Mouse (Mus musculus): ENCODE data around the gene Thap2.

DNA sequence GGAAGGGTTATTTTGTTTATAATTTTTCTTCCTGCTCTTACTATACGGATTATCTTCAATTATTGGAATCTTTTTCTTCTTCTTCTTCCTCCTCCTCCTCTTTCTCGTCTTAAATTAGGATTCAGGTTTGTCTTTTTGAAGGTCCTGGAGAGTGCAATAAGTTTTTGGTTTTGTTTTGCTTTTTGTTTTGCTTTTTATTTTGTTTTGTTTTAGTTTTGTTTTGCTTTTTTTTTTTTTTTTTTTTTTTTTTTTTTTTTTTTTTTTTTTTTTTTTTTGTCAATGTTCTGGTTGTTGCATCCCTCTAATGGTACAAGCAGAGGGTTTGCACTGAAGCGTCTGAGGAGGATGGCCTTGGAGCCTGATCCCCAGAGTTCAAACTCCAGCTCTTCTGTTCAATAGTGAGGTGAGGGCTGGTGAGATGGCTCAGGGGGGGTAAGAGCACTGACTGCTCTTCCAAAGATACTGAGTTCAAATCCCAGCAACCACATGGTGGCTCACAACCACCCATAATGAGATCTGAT lies 55.2 kb downstream of the Thap2 start:
- TF ChIP-seq CTCF (conservative IDR thresholded peaks at IDR 0.05; ENCODE audit: insufficient read depth, insufficient read length, low read depth, low read length) (no peak), POLR2A (IDR thresholded peaks at IDR 0.05; ENCODE audit: low read depth, low read length) (no peak)
